Mouse (Mus musculus) MEL (cell line): Measurements from ENCODE around the gene Tcn2.
A peak's percentile ranks its signal among the peaks of the same experiment; 100 is the strongest.

Source experiments
- CTCF ChIP-seq, 3 experiments: IDR thresholded peaks in 2 of 3; conservative IDR thresholded peaks in 1 of 3; 2 replicates each; pipeline ENCODE4 v1.5.1; 2011 to 2012; ENCODE audit warnings: low read length in 3 of 3, low read depth in 2 of 3, mild to moderate bottlenecking in 2 of 3, improper control_type of control experiment in 1 of 3, inconsistent platforms in 1 of 3, mixed read lengths in 1 of 3, moderate library complexity in 1 of 3; ENCODE audit not compliant: control insufficient read depth in 1 of 3, insufficient read depth in 1 of 3, poor library complexity in 1 of 3, severe bottlenecking in 1 of 3
- MAX ChIP-seq: IDR thresholded peaks from 2 replicates; pipeline ENCODE4 v1.6.1; 2011; ENCODE audit warnings: low read length, improper control_type of control experiment
- POLR2A ChIP-seq, 2 experiments: IDR thresholded peaks; 2 replicates each; pipeline ENCODE4 v1.6.1; 2011 to 2012; ENCODE audit warnings: low read length in 2 of 2, mild to moderate bottlenecking in 2 of 2, control low read depth in 1 of 2, improper control_type of control experiment in 1 of 2, low read depth in 1 of 2, moderate library complexity in 1 of 2; ENCODE audit not compliant: control insufficient read depth in 1 of 2, insufficient read depth in 1 of 2, poor library complexity in 1 of 2
- POLR2AphosphoS2 ChIP-seq: IDR thresholded peaks from 2 replicates; pipeline ENCODE4 v1.6.1; 2011; ENCODE audit warnings: low read length, improper control_type of control experiment
- USF1 ChIP-seq: IDR thresholded peaks from 2 replicates; pipeline ENCODE4 v1.6.1; 2014; ENCODE audit warnings: low read depth, mild to moderate bottlenecking, inconsistent platforms, low read length, improper control_type of control experiment, moderate library complexity

DNA sequence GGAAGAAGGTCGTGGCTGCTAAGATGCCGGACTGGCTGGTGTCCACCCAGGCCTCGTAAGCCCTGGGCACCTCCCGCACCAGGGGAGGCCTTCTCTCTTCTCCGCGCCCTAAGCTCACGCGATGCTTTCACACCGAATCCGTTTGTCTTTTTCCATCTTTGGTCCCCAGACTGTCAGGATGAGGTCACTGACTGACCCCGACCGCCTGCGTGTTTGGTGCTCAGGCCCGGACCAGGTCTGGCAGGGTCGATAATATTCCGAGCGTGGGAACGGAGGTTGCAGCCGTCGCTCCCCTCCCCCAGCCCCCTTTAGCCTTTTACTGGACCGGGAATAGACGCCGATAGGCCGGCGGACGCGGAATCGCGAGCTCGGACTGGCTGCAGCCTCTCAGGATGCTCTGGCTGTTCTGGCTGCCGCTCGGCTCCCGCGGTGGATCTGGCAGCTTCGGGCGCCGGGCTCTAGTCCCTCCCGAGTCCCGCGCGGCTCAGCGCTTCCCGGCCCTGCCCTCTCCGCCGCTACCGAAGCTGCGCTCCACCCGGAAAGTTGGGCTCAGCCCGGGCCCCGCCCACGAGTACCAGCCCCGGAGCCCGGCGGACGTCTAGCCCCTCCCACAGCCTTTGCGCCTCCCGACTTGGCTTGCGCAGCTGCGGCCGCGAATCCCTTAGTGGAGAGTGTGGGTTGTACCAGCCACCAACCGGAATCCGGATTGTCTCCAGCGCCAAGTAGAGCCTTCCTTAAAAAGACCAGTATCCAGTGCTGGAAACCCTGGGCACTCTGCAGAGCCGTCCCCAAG, 18.4 kb downstream of the Tcn2 start:
- TF ChIP-seq POLR2A (IDR thresholded peaks at IDR 0.05; ENCODE audit: control insufficient read depth in 1 of 2, insufficient read depth in 1 of 2, low read depth in 1 of 2, low read length in 2 of 2, poor library complexity in 1 of 2) (peak; percentile 67 to 71; a peak in 2 of 4 replicates), POLR2AphosphoS2 (peak; percentile 58), CTCF (IDR thresholded peaks at IDR 0.05 in 2 of 3, conservative IDR thresholded peaks at IDR 0.05 in 1 of 3; ENCODE audit: control insufficient read depth in 1 of 3, insufficient read depth in 1 of 3, low read depth in 2 of 3, low read length in 3 of 3, poor library complexity in 1 of 3, severe bottlenecking in 1 of 3) (no peak), USF1 (no peak), MAX (no peak)
